Mouse (Mus musculus): Measurements from ENCODE around the gene Kcnj16. TPM values are rescaled to one million over a fixed set of nuclear protein-coding genes. Genes with fewer than 3 reads are reported as not detected.

Kcnj16 gene
- total RNA-seq (2021) (under 1 TPM in 1 of 2 experiments, not detected in 1; 0.07 TPM), polyA plus RNA-seq (2012; rRNA removed) (not detected in 2 replicates)
- long read RNA-seq: 0 reads

DNA sequence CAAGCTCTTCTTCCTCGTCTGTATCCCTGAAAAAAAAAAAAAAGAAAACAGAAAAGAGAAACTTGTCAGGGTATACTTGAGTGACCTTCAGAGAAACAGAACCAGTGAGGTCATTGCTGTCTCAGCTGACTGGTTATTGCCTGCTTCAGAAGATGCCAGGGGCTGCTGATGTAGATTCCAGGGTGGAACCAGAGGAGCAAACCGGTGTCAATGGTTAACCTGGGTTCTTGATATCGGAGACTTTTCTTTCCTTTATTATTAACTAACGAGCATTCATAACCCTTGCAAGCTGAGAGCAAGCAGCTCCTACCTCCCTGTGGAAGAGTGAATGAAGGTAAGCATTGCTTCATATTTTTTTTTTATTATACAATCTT is at the start of gene Kcnj16:
Kcnj16 (plus strand) TSS at position 272 of the 374 bp plus-strand sequence.
- Histone ChIP-seq H3K36me3 (ENCODE audit: control insufficient read depth, insufficient read depth, low read length) (no peaks in the 10 kb centered on the region), H3K79me2 (replicated peaks; ENCODE audit: control insufficient read depth, insufficient read depth, low read length) (no peaks in the 10 kb centered on the region), H3K9ac (ENCODE audit: low read depth, low read length) (no peak within 1 kb of the TSS), H3K4me1 (ENCODE audit: control insufficient read depth, insufficient read depth, low read length) (no peaks in the 10 kb centered on the region), H3K27ac (no peak within 1 kb of the TSS), H3K4me3 (no peak within 1 kb of the TSS), H3K27me3 (ENCODE audit: control insufficient read depth, insufficient read depth, low read length) (no peaks in the 10 kb centered on the region)
- intact Hi-C loops (cut with DNase I): no loop called here
- TF ChIP-seq CTCF (IDR thresholded peaks at IDR 0.05) (no peak), EP300 (IDR thresholded peaks at IDR 0.05; ENCODE audit: insufficient read depth, low read depth, low read length) (no peak), POLR2A (IDR thresholded peaks at IDR 0.05; ENCODE audit: insufficient read depth, low read depth, low read length) (no peak)
- no peak for DNase-seq
- 84% methylated on average over 4 of the region's 4 CpGs for WGBS

DNA sequence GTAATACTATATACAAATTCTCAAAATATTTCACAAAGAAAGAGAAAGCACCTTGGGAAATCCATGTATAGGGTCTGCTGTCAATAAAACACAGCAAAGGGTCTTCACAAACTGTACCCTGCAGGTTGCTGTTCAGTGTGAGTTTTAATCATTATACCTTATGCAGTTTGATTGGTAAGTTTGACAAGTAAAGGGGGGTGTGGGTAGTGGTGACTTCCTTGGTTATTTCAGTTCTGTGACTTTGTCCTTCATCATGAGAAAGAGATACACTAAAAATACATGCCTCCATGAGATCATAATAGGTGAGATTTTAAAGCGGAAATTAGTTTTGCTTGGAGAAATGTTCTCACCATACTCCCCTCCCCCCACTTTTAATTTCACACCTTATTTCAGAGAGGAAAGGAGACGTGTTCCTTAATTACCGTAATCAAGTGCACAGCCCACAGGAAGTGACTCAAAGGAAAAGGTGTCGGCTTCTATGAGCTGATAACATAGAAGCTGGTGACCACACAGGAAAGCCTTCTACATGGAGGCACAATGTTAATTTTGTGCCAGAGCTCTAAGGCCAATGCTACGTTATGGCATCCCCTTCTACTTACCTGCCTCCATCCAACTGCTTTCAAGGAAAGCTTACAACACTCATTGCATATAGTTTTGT is 48.9 kb upstream of the Kcnj16 start:
- intact Hi-C loops (cut with DNase I): no loop called here
- Histone ChIP-seq H3K4me3 (no peak overlapping the region), H3K79me2 (replicated peaks; ENCODE audit: control insufficient read depth, insufficient read depth, low read length) (no peaks in the 10 kb centered on the region), H3K9ac (ENCODE audit: low read depth, low read length) (no peak overlapping the region), H3K27ac (no peak overlapping the region), H3K4me1 (ENCODE audit: control insufficient read depth, insufficient read depth, low read length) (no peaks in the 10 kb centered on the region), H3K36me3 (ENCODE audit: control insufficient read depth, insufficient read depth, low read length) (no peaks in the 10 kb centered on the region), H3K27me3 (ENCODE audit: control insufficient read depth, insufficient read depth, low read length) (no peaks in the 10 kb centered on the region)
- TF ChIP-seq CTCF (IDR thresholded peaks at IDR 0.05): no peak
- no peak for TF ChIP-seq POLR2A (IDR thresholded peaks at IDR 0.05; ENCODE audit: insufficient read depth, low read depth, low read length)
- TF ChIP-seq EP300 (IDR thresholded peaks at IDR 0.05; ENCODE audit: insufficient read depth, low read depth, low read length): no peak
- DNase-seq: no peak
- 41% methylated on average over 5 of the region's 5 CpGs for WGBS

GRCm38 (mm10) chr11:110935699-110936098 is 32.1 kb upstream of the Kcnj16 start:
- no peaks in the 10 kb centered on the region for H3K27me3 ChIP-seq (ENCODE audit: control insufficient read depth, insufficient read depth, low read length)
- H3K4me1 ChIP-seq (ENCODE audit: control insufficient read depth, insufficient read depth, low read length): no peaks in the 10 kb centered on the region
- no peak overlapping the region for H3K4me3 ChIP-seq
- DNase-seq: no peak
- intact Hi-C loops (cut with DNase I): no loop called here
- TF ChIP-seq CTCF (IDR thresholded peaks at IDR 0.05) (no peak), POLR2A (IDR thresholded peaks at IDR 0.05; ENCODE audit: insufficient read depth, low read depth, low read length) (no peak), EP300 (IDR thresholded peaks at IDR 0.05; ENCODE audit: insufficient read depth, low read depth, low read length) (no peak)
- no peaks in the 10 kb centered on the region for H3K36me3 ChIP-seq (ENCODE audit: control insufficient read depth, insufficient read depth, low read length)
- no peaks in the 10 kb centered on the region for H3K79me2 ChIP-seq (replicated peaks; ENCODE audit: control insufficient read depth, insufficient read depth, low read length)
- H3K27ac ChIP-seq: no peak overlapping the region
- WGBS: 58% methylated on average over 3 of the region's 3 CpGs
- no peak overlapping the region for H3K9ac ChIP-seq (ENCODE audit: low read depth, low read length)

- Histone ChIP-seq H3K36me3 (ENCODE audit: control insufficient read depth, insufficient read depth, low read length) (no peaks in the 10 kb centered on the region), H3K4me3 (no peak overlapping the region), H3K27ac (no peak overlapping the region), H3K79me2 (replicated peaks; ENCODE audit: control insufficient read depth, insufficient read depth, low read length) (no peaks in the 10 kb centered on the region), H3K27me3 (ENCODE audit: control insufficient read depth, insufficient read depth, low read length) (no peaks in the 10 kb centered on the region), H3K9ac (ENCODE audit: low read depth, low read length) (no peak overlapping the region), H3K4me1 (ENCODE audit: control insufficient read depth, insufficient read depth, low read length) (peaks cover 2% of the 10 kb centered on the region; the same call in 1 of the 2 replicates)
- TF ChIP-seq CTCF (IDR thresholded peaks at IDR 0.05): no peak
- no peak for TF ChIP-seq EP300 (IDR thresholded peaks at IDR 0.05; ENCODE audit: insufficient read depth, low read depth, low read length)
- no peak for TF ChIP-seq POLR2A (IDR thresholded peaks at IDR 0.05; ENCODE audit: insufficient read depth, low read depth, low read length)
- 28% methylated on average over 3 of the region's 3 CpGs for WGBS
- intact Hi-C loops (cut with DNase I): no loop called here
- DNase-seq: no peak
Observed at GRCm38 (mm10) chr11:110942280-110942679, 25.6 kb upstream of the Kcnj16 start.

- no peak overlapping the region for H3K4me3 ChIP-seq
- H3K79me2 ChIP-seq (replicated peaks; ENCODE audit: control insufficient read depth, insufficient read depth, low read length): no peaks in the 10 kb centered on the region
- peaks cover 2% of the 10 kb centered on the region; the same call in 1 of the 2 replicates for H3K4me1 ChIP-seq (ENCODE audit: control insufficient read depth, insufficient read depth, low read length)
- 18% methylated on average over 6 of the region's 6 CpGs for WGBS
- DNase-seq: peak in 1 of 2 experiments; percentile 4
- H3K27ac ChIP-seq: no peak overlapping the region
- intact Hi-C loops (cut with DNase I): no loop called here
- H3K9ac ChIP-seq (ENCODE audit: low read depth, low read length): no peak overlapping the region
- H3K27me3 ChIP-seq (ENCODE audit: control insufficient read depth, insufficient read depth, low read length): no peaks in the 10 kb centered on the region
- no peaks in the 10 kb centered on the region for H3K36me3 ChIP-seq (ENCODE audit: control insufficient read depth, insufficient read depth, low read length)
- no peak for TF ChIP-seq POLR2A (IDR thresholded peaks at IDR 0.05; ENCODE audit: insufficient read depth, low read depth, low read length)
- TF ChIP-seq EP300 (IDR thresholded peaks at IDR 0.05; ENCODE audit: insufficient read depth, low read depth, low read length): no peak
- no peak for TF ChIP-seq CTCF (IDR thresholded peaks at IDR 0.05)
Observed at GRCm38 (mm10) chr11:110942695-110943135, 25.1 kb upstream of the Kcnj16 start.

GRCm38 (mm10) chr11:110956665-110957064 is 11.2 kb upstream of the Kcnj16 start:
- Histone ChIP-seq H3K9ac (ENCODE audit: low read depth, low read length) (no peak overlapping the region), H3K79me2 (replicated peaks; ENCODE audit: control insufficient read depth, insufficient read depth, low read length) (no peaks in the 10 kb centered on the region), H3K36me3 (ENCODE audit: control insufficient read depth, insufficient read depth, low read length) (no peaks in the 10 kb centered on the region), H3K4me3 (no peak overlapping the region), H3K27me3 (ENCODE audit: control insufficient read depth, insufficient read depth, low read length) (no peaks in the 10 kb centered on the region), H3K27ac (no peak overlapping the region), H3K4me1 (ENCODE audit: control insufficient read depth, insufficient read depth, low read length) (no peaks in the 10 kb centered on the region)
- intact Hi-C loops (cut with DNase I): no loop called here
- no peak for DNase-seq
- TF ChIP-seq CTCF (IDR thresholded peaks at IDR 0.05) (no peak), POLR2A (IDR thresholded peaks at IDR 0.05; ENCODE audit: insufficient read depth, low read depth, low read length) (no peak), EP300 (IDR thresholded peaks at IDR 0.05; ENCODE audit: insufficient read depth, low read depth, low read length) (no peak)
- WGBS: 58% methylated on average over 7 of the region's 7 CpGs

Data from heart, adult 2 months (tissue).